Mouse (Mus musculus) E14TG2a.4 (cell line): ENCODE results near the gene Tars2.

Source experiments
- CTCF ChIP-seq: conservative IDR thresholded peaks from 2 replicates; pipeline ENCODE4 v1.5.1; 2014; ENCODE audit warnings: low read length
- NANOG ChIP-seq: IDR thresholded peaks from 2 replicates; pipeline ENCODE4 v1.6.1; 2014; ENCODE audit warnings: borderline replicate concordance, low read length, mixed read lengths
- POU5F1 ChIP-seq: IDR thresholded peaks from 2 replicates; pipeline ENCODE4 v1.6.1; 2014; ENCODE audit warnings: low read length, borderline replicate concordance

DNA sequence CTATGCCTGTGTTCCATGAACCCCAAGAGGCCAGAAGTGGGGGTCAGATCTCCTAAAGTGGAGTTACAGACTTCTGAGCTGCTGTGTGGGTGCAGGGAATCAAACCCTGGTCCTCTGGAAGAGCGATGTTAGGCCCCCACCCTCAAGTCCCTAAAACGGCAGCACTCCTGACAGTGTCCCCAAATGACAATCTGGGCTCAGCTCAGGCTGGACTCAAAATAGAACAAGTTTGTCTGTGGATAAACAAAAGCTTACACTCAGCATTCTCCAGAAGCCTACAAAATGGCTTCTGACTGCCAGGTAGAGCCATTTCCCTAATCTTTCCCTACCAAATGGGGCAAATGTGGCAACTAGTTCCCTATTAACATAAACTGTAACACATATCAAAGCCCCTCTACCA, 58.9 kb downstream of the Tars2 start:
- TF ChIP-seq CTCF: no peak
- TF ChIP-seq NANOG: no peak
- no peak for TF ChIP-seq POU5F1
